Mouse (Mus musculus) thymus, postnatal 36 days (tissue): ENCODE results near the gene Gria4.
A peak's percentile ranks its signal among the peaks of the same experiment; 100 is the strongest.
"Not testable (repeated sequence)": the region's sequence is repeated elsewhere in the genome, so short reads cannot be mapped to it uniquely, and the experiment has no call there.

Experiments
- DNase-seq, 2 experiments: peaks; one replicate each; pipeline ENCODE4 v3.0.0; 2022; ENCODE audit warnings: mixed read lengths in 2 of 2

The Gria4 gene

GRCm38 (mm10) chr9:4555415-4555959 lies 240.5 kb downstream of the Gria4 start:
- DNase-seq = no peak

- no peak for DNase-seq
These were observed 256.8 kb downstream of the Gria4 start for GRCm38 (mm10) chr9:4539218-4539617.

GRCm38 (mm10) chr9:4536514-4537150 lies 259.4 kb downstream of the Gria4 start:
- no peak for DNase-seq

GRCm38 (mm10) chr9:4514563-4514885 lies 281.5 kb downstream of the Gria4 start:
- no peak for DNase-seq

- DNase-seq = no peak
These were observed 282.1 kb downstream of the Gria4 start for GRCm38 (mm10) chr9:4513796-4514562.

GRCm38 (mm10) chr9:4506086-4506485 lies 289.9 kb downstream of the Gria4 start:
- DNase-seq = no peak

- no peak for DNase-seq
These were observed 290.9 kb downstream of the Gria4 start for GRCm38 (mm10) chr9:4505087-4505486.

GRCm38 (mm10) chr9:4486428-4486827 lies 309.6 kb downstream of the Gria4 start:
- DNase-seq = no peak

- DNase-seq = no peak
These were observed 311.5 kb downstream of the Gria4 start for GRCm38 (mm10) chr9:4484502-4484901.

- DNase-seq = no peak
These were observed 325.2 kb downstream of the Gria4 start for GRCm38 (mm10) chr9:4470791-4471190.

GRCm38 (mm10) chr9:4459456-4460070 lies 336.5 kb downstream of the Gria4 start:
- DNase-seq = no peak

GRCm38 (mm10) chr9:4458193-4458592 lies 337.8 kb downstream of the Gria4 start:
- DNase-seq = no peak

GRCm38 (mm10) chr9:4457644-4458043 lies 338.4 kb downstream of the Gria4 start:
- no peak for DNase-seq

GRCm38 (mm10) chr9:4442908-4443307 lies 353.1 kb downstream of the Gria4 start:
- DNase-seq = peak; percentile 20 to 21

- DNase-seq = not testable (repeated sequence)
These were observed 395.2 kb downstream of the Gria4 start for GRCm38 (mm10) chr9:4400801-4401200.

GRCm38 (mm10) chr9:4376640-4377120 lies 419.4 kb downstream of the Gria4 start:
- no peak for DNase-seq

GRCm38 (mm10) chr9:4375828-4376639 lies 420.0 kb downstream of the Gria4 start, which contains the start of gene Msantd4:
Gene Msantd4 (plus strand): TSS chr9:4376562.
- peak; percentile 87 to 94 for DNase-seq
